Mouse (Mus musculus): Measurements from ENCODE around the gene Timm10. TPM values are rescaled to one million over a fixed set of nuclear protein-coding genes. Genes with fewer than 3 reads are reported as not detected.
A peak's percentile ranks its signal among the peaks of the same experiment; 100 is the strongest.
"Not testable (repeated sequence)": the region's sequence is repeated elsewhere in the genome, so short reads cannot be mapped to it uniquely, and the experiment has no call there.

The Timm10 gene
- polyA plus RNA-seq, 1 experiment from 2014 or later = 63.9 TPM

DNA sequence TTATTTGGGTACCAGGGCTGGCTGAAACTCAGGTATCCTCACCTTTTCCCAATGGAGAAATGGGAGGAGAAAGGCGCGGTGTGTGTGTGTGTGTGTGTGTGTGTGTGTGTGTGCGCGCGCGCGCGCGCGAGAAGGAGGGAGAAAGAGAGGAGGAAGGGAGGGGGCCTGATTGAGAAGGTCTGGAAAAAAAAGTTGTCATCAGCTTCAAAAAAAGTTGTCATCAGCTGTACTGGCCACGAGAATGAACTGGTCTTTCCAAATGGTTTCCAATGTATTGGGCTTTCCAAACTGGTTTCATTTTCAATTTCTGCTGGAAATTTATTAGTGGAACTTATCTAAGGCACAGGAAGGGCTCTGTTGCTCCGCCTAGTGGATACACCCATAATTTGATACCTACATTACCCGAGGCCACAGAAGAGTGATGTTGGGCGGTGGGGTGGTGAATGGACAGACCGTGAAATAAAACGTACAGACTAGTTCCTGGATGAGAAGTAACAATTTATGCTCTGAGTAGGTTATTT is 27.7 kb upstream of the Timm10 start:
- Histone ChIP-seq H3K9ac (replicated peaks) (peak overlapping the region; percentile 84), H3K4me3 (ENCODE audit: low read depth, low read length) (peak overlapping the region; percentile 92), H3K27ac (ENCODE audit: low read depth) (peak overlapping the region; percentile 98), H3K27me3 (ENCODE audit: insufficient read depth, low read length) (no peaks in the 10 kb centered on the region), H3K9me3 (ENCODE audit: low read length) (peaks cover 2% of the 10 kb centered on the region; the same call in 1 of the 2 replicates), H3K36me3 (replicated peaks; ENCODE audit: insufficient read depth, low read length) (peaks cover 17% of the 10 kb centered on the region), H3K4me2 (ENCODE audit: low read depth, low read length) (peak overlapping the region; percentile 98), H3K4me1 (ENCODE audit: insufficient read depth) (peaks cover 21% of the 10 kb centered on the region)
- 0% methylated on average over 16 of the region's 16 CpGs for WGBS (ENCODE audit: insufficient replicate concordance)
- ATAC-seq = peak; percentile 61
- peak; percentile 89 for TF ChIP-seq CTCF (IDR thresholded peaks at IDR 0.05; ENCODE audit: low read depth)
- TF ChIP-seq EP300 (IDR thresholded peaks at IDR 0.05; ENCODE audit: low read depth) = peak; percentile 60; the same call in 1 of the 2 replicates
- DNase-seq = peak; percentile 77

DNA sequence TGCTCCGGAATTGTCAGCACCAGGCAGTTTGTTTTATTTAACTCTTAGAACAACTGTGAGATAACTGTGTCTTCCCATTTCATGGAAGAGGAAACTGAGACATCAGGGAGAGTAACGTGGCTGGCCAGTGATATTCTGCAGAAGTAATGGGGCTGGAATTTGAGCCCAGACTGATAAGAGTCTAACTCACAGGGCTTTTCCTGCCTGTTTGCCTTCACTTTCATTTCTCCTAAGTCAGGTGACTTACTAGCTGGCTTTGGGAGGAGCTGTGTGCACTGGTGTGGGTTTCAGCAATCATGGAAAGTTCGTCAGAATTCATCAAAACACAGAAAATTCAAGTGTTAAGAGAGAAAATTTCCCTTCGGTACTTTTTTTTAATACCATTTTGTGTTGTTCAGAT is 26.5 kb upstream of the Timm10 start:
- H3K27me3 ChIP-seq (ENCODE audit: insufficient read depth, low read length) = no peaks in the 10 kb centered on the region
- H3K4me1 ChIP-seq (ENCODE audit: insufficient read depth) = peaks cover 20% of the 10 kb centered on the region
- peak overlapping the region; percentile 98 for H3K4me2 ChIP-seq (ENCODE audit: low read depth, low read length)
- H3K9ac ChIP-seq (replicated peaks) = peak overlapping the region; percentile 84
- H3K9me3 ChIP-seq (ENCODE audit: low read length) = no peaks in the 10 kb centered on the region
- ATAC-seq (peak; percentile 20), DNase-seq (peak; percentile 36)
- peak overlapping the region; percentile 98 for H3K27ac ChIP-seq (ENCODE audit: low read depth)
- H3K4me3 ChIP-seq (ENCODE audit: low read depth, low read length) = peak overlapping the region; percentile 92
- TF ChIP-seq CTCF (IDR thresholded peaks at IDR 0.05; ENCODE audit: low read depth) (no peak), EP300 (IDR thresholded peaks at IDR 0.05; ENCODE audit: low read depth) (0 out of 2 replicates have a peak, but pooled peaks have one; percentile 44)
- peaks cover 28% of the 10 kb centered on the region for H3K36me3 ChIP-seq (replicated peaks; ENCODE audit: insufficient read depth, low read length)
- 35% methylated on average over 4 of the region's 4 CpGs for WGBS (ENCODE audit: insufficient replicate concordance)

DNA sequence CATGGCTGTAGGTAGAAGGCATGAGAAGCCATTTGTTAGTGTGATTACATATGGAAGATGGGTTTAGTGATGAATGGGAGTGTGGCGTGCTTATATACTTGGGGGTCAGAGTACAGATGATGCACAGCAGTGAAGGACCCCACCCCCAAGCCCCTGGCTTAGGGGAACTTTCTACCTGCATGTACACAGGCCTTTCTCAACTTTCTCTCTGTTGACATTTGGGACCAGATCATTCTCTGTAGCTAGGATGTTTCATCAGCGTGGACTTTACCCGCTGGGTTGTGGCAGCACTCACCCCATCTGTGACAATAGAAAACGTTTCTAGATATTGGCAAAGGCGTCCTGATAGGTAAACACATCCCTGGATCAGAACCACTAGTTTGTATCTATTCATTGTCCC is 25.6 kb upstream of the Timm10 start:
- ATAC-seq (peak; percentile 49), DNase-seq (peak; percentile 41)
- 68% methylated on average over 5 of the region's 5 CpGs for WGBS (ENCODE audit: insufficient replicate concordance)
- H3K9me3 ChIP-seq (ENCODE audit: low read length); H3K9ac ChIP-seq (replicated peaks); H3K27me3 ChIP-seq (ENCODE audit: insufficient read depth, low read length): not testable (repeated sequence)
- H3K4me3 ChIP-seq (ENCODE audit: low read depth, low read length) = peak overlapping the region; percentile 92; the same call in 1 of the 2 replicates
- peaks cover 36% of the 10 kb centered on the region for H3K36me3 ChIP-seq (replicated peaks; ENCODE audit: insufficient read depth, low read length)
- H3K4me2 ChIP-seq (ENCODE audit: low read depth, low read length) = peak overlapping the region; percentile 98
- 0 out of 2 replicates have a peak, but pooled peaks have one; percentile 29 for TF ChIP-seq EP300 (IDR thresholded peaks at IDR 0.05; ENCODE audit: low read depth)
- H3K4me1 ChIP-seq (ENCODE audit: insufficient read depth) = peaks cover 20% of the 10 kb centered on the region
- H3K27ac ChIP-seq (ENCODE audit: low read depth) = peak overlapping the region; percentile 98

DNA sequence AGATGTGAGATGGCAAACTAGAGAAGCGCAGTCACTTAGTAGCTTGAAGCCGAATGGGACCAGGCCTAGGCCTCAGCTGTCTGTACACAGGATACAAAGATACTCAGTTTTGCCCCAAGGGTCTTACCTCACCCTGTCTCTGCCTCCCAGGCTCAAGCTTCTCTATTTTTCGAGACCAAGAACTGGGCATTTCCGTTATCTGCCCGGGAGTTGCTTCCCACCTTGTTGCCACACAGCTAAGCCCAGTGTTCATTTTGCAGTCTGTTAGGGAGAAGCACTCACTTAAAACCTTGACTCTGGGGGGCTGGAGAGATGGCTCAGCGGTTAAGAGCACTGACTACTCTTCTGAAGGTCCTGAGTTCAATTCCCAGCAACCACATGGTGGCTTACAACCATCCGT is 22.8 kb upstream of the Timm10 start:
- Histone ChIP-seq H3K4me3 (ENCODE audit: low read depth, low read length) (no peak overlapping the region), H3K36me3 (replicated peaks; ENCODE audit: insufficient read depth, low read length) (peaks cover 59% of the 10 kb centered on the region), H3K9me3 (ENCODE audit: low read length) (no peaks in the 10 kb centered on the region), H3K4me2 (ENCODE audit: low read depth, low read length) (no peak overlapping the region), H3K9ac (replicated peaks) (no peak overlapping the region), H3K4me1 (ENCODE audit: insufficient read depth) (peaks cover 15% of the 10 kb centered on the region), H3K27me3 (ENCODE audit: insufficient read depth, low read length) (no peaks in the 10 kb centered on the region), H3K27ac (ENCODE audit: low read depth) (no peak overlapping the region)
- TF ChIP-seq CTCF (IDR thresholded peaks at IDR 0.05; ENCODE audit: low read depth) (no peak), EP300 (IDR thresholded peaks at IDR 0.05; ENCODE audit: low read depth) (no peak)
- 82% methylated on average over 7 of the region's 7 CpGs for WGBS (ENCODE audit: insufficient replicate concordance)
- ATAC-seq (no peak), DNase-seq (peak; percentile 15)

DNA sequence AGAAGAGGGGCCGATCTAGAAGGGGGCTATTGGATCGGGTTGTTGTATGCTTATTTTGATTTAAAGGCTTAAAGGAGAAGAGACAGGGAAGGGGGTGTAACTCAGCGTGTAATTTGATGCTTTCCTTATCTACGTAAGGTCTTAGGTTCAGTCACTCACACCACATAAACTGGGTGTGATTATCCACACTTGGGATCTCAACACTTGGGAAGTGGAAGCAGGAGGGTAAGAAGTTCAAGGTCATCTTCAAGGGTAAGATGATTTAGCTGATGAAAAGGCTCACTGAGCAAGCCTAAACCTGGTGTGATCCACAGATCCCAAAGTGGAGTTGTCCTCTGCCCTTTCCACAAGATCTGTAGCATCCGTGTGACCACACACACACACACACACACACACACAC is 20.3 kb upstream of the Timm10 start:
- DNase-seq (no peak), ATAC-seq (no peak)
- H3K4me1 ChIP-seq (ENCODE audit: insufficient read depth) = peaks cover 22% of the 10 kb centered on the region
- no peak overlapping the region for H3K9ac ChIP-seq (replicated peaks)
- 80% methylated on average over 5 of the region's 5 CpGs for WGBS (ENCODE audit: insufficient replicate concordance)
- TF ChIP-seq CTCF (IDR thresholded peaks at IDR 0.05; ENCODE audit: low read depth) (no peak), EP300 (IDR thresholded peaks at IDR 0.05; ENCODE audit: low read depth) (no peak)
- no peak overlapping the region for H3K4me3 ChIP-seq (ENCODE audit: low read depth, low read length)
- no peaks in the 10 kb centered on the region for H3K9me3 ChIP-seq (ENCODE audit: low read length)
- H3K4me2 ChIP-seq (ENCODE audit: low read depth, low read length) = no peak overlapping the region
- no peaks in the 10 kb centered on the region for H3K27me3 ChIP-seq (ENCODE audit: insufficient read depth, low read length)
- H3K27ac ChIP-seq (ENCODE audit: low read depth) = no peak overlapping the region
- H3K36me3 ChIP-seq (replicated peaks; ENCODE audit: insufficient read depth, low read length) = peaks cover 73% of the 10 kb centered on the region

DNA sequence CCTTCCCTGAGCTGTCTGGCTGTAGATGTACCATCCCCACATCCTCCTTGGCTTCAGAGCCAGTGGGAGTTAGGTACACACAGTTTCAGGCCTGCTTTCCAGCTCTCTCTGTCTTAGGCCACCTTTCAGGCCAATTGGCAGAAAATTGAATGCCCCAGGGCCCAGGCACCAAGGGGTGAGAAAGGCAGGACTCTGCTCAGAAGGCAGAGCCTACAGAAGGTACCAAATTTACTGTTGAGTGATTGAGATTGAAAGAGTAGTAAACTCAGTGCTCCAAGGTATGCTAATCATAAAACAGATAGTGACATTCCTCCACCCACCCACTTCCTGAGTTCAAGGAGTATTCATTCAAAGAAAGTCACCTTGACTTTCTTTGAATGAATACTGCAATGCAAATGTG is 17.5 kb upstream of the Timm10 start:
- ATAC-seq (no peak), DNase-seq (no peak)
- Histone ChIP-seq H3K4me1 (ENCODE audit: insufficient read depth) (peaks cover 33% of the 10 kb centered on the region), H3K9ac (replicated peaks) (no peak overlapping the region), H3K9me3 (ENCODE audit: low read length) (no peaks in the 10 kb centered on the region), H3K27me3 (ENCODE audit: insufficient read depth, low read length) (no peaks in the 10 kb centered on the region), H3K27ac (ENCODE audit: low read depth) (no peak overlapping the region), H3K4me3 (ENCODE audit: low read depth, low read length) (no peak overlapping the region), H3K4me2 (ENCODE audit: low read depth, low read length) (no peak overlapping the region), H3K36me3 (replicated peaks; ENCODE audit: insufficient read depth, low read length) (peaks cover 55% of the 10 kb centered on the region)
- TF ChIP-seq CTCF (IDR thresholded peaks at IDR 0.05; ENCODE audit: low read depth) (no peak), EP300 (IDR thresholded peaks at IDR 0.05; ENCODE audit: low read depth) (no peak)

DNA sequence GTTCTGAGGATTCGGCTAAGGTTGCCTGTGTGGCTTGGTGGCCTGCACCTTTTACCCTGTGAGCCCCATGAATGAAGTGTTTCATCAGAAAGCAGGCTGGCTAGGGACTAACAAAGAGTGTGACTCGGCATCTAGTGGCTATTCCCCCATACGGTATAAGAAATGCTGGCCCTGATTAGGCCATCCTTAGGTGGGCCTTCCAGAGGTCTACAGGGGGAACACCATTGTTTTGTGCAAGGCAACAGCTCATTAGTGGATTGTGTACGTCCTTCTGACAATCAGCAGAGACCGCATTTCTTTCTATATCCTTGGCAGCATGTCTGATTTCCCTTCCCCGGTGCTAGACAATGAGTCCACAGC is 16.3 kb upstream of the Timm10 start:
- no peak for DNase-seq
- H3K27ac ChIP-seq (ENCODE audit: low read depth) = peak overlapping the region; percentile 77
- H3K9ac ChIP-seq (replicated peaks) = no peak overlapping the region
- TF ChIP-seq CTCF (IDR thresholded peaks at IDR 0.05; ENCODE audit: low read depth) (no peak), EP300 (IDR thresholded peaks at IDR 0.05; ENCODE audit: low read depth) (no peak)
- H3K9me3 ChIP-seq (ENCODE audit: low read length) = no peaks in the 10 kb centered on the region
- peaks cover 37% of the 10 kb centered on the region for H3K4me1 ChIP-seq (ENCODE audit: insufficient read depth)
- no peak for ATAC-seq
- peak overlapping the region; percentile 67 for H3K4me2 ChIP-seq (ENCODE audit: low read depth, low read length)
- 68% methylated on average over 6 of the region's 6 CpGs for whole genome bisulfite sequencing (ENCODE audit: insufficient replicate concordance)
- H3K36me3 ChIP-seq (replicated peaks; ENCODE audit: insufficient read depth, low read length) = peaks cover 44% of the 10 kb centered on the region
- H3K27me3 ChIP-seq (ENCODE audit: insufficient read depth, low read length) = no peaks in the 10 kb centered on the region
- H3K4me3 ChIP-seq (ENCODE audit: low read depth, low read length) = no peak overlapping the region

All from liver, postnatal 0 days (tissue).